Mouse (Mus musculus): Measurements from ENCODE around the gene Zfp978. TPM values are rescaled to one million over a fixed set of nuclear protein-coding genes. Genes with fewer than 3 reads are reported as not detected.
"Not testable (repeated sequence)": the region's sequence is repeated elsewhere in the genome, so short reads cannot be mapped to it uniquely, and the experiment has no call there.

Zfp978 gene
- total and polyA plus RNA-seq, 2 experiments from 2014 or later: not detected

DNA sequence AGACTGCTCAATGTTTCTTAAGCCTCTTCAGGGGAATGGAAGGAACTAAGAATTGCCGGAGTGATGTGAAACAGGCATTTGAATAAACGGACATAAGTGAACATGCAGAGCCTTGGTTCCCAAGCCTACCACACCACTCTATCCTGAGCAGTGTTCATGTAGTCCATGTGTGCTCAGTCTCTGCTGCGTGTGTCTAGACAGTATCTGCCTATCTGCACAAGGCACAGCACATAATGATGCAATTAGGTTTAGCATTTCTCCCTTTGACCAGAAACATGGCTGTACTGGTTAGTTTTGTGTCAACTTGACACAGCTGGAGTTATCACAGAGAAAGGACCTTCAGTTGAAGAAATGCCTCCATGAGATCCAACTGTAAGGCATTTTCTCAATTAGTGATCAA lies 20.2 kb upstream of the Zfp978 start:
- not testable (repeated sequence) for H3K9ac ChIP-seq; H3K4me2 ChIP-seq (ENCODE audit: low read depth); ATAC-seq; H3K4me3 ChIP-seq (ENCODE audit: low read depth, low read length); DNase-seq; H3K27ac ChIP-seq (ENCODE audit: low read depth, low read length); H3K27me3 ChIP-seq (ENCODE audit: insufficient read depth, low read length); H3K36me3 ChIP-seq (ENCODE audit: insufficient read depth); H3K4me1 ChIP-seq (ENCODE audit: insufficient read depth)
- peaks cover 61% of the 10 kb centered on the region for H3K9me3 ChIP-seq (ENCODE audit: low read length)
- 86% methylated on average over 3 of the region's 3 CpGs for WGBS

DNA sequence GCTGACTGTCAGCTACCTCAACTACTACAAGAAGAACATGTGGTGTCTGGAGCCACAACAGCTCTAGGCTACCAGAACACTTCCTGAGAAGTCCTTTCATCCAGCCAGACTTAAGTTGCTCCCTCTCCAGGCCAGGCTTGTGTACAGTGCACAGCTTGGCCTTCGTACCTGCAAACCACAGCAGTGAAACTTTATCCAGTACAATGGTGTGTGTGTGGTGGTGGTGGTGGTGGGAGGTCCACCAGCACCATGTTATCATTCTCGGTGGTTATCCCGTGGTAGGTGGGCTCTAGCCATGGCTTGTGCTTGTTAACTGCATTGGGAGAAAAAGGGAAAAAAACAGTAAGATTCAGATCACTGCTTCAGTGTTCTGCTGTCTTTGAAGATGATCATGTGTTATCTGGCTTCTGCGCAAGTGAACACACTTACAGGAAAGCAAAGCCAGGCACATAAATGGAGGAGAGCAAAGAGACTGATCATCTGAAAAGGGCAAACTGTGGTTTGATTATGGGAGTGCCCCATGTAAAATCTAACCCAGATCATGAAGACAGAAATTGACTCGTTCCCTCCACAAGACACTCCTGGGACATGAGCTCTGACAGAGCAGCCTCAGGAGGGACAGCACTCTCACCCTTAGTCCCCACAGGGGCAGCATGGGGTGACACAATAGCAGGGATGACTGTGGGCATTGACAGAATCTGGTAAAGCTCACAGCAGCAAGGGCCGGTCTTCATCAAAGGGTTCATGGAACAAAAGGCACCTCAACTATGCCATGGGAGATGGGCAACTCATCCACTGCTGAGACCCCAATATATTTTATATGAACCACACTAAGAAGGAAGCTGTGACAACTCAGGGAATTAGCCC lies 17.8 kb upstream of the Zfp978 start:
- not testable (repeated sequence) for H3K36me3 ChIP-seq (ENCODE audit: insufficient read depth); H3K4me3 ChIP-seq (ENCODE audit: low read depth, low read length); H3K9ac ChIP-seq; H3K27ac ChIP-seq (ENCODE audit: low read depth, low read length); DNase-seq; H3K4me2 ChIP-seq (ENCODE audit: low read depth); H3K27me3 ChIP-seq (ENCODE audit: insufficient read depth, low read length); H3K4me1 ChIP-seq (ENCODE audit: insufficient read depth)
- 82% methylated on average over 6 of the region's 6 CpGs for whole genome bisulfite sequencing
- peaks cover 57% of the 10 kb centered on the region for H3K9me3 ChIP-seq (ENCODE audit: low read length)
- peak; percentile 54; the same call in 1 of the 2 replicates for ATAC-seq

DNA sequence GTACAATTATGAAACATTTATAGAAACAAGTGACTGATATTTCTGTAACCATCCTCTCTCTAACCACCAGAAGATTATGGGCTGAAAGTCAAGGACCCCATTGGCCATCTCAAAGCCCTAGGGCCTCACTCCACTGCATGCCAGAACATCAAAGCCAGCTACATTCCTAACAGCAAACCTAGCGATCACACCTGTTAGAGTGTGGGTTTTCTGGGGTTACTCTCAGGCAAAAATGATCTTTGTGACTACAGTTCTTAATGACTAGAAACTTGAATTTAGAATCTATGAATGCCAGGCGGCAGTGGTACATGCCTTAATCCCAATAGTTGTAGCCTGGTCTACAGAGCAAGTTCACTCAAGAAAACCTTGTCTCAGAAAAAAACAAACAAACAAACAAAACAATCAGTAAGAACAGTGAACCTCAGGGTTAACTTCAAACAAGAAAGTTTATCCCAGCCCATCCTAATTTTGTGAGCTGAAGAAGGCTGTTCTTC lies 16.0 kb upstream of the Zfp978 start:
- H3K9me3 ChIP-seq (ENCODE audit: low read length): peaks cover 59% of the 10 kb centered on the region

DNA sequence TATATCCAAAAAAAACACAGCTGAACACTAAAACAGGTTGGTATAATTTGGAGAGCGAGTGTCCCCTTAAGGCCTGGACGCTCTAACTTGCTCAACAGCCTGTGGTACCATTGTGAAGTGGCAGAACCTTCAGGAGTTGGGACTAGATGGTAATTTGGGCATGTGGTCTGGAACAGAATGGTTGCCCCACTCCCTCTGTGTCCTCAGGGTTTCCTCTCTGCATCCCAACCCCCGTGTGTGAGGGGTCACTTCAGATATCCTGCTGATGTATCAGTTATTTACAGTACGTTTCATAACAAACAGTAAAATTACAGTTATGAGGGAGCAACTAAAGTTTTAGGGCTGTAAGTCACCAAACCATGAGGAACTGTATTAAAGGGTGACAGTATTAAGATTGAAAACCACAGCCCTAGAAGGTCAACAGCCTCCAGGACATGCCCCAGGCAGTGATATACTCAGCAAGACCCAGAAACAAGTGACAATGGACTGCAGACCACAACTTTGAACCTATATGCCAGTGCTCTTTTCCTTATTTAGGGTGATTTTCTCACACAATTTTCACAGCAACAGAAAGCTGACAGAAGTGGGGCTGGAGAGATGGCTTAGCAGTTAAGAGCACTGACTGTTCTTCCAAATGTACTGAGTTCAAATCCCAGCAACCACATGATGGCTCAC lies 14.6 kb upstream of the Zfp978 start:
- ATAC-seq; H3K4me1 ChIP-seq (ENCODE audit: insufficient read depth); H3K27me3 ChIP-seq (ENCODE audit: insufficient read depth, low read length); H3K36me3 ChIP-seq (ENCODE audit: insufficient read depth); H3K4me2 ChIP-seq (ENCODE audit: low read depth); DNase-seq; H3K4me3 ChIP-seq (ENCODE audit: low read depth, low read length); H3K27ac ChIP-seq (ENCODE audit: low read depth, low read length); H3K9ac ChIP-seq: not testable (repeated sequence)
- WGBS: 67% methylated on average over 4 of the region's 4 CpGs
- peaks cover 66% of the 10 kb centered on the region for H3K9me3 ChIP-seq (ENCODE audit: low read length)

More for the DNA sequence above, 16.0 kb upstream of the Zfp978 start:
- DNase-seq; H3K27me3 ChIP-seq (ENCODE audit: insufficient read depth, low read length); H3K36me3 ChIP-seq (ENCODE audit: insufficient read depth); H3K4me2 ChIP-seq (ENCODE audit: low read depth); ATAC-seq; H3K9ac ChIP-seq; H3K4me1 ChIP-seq (ENCODE audit: insufficient read depth); H3K27ac ChIP-seq (ENCODE audit: low read depth, low read length); H3K4me3 ChIP-seq (ENCODE audit: low read depth, low read length): not testable (repeated sequence)
- WGBS: 91% methylated on average over 2 of the region's 2 CpGs

DNA sequence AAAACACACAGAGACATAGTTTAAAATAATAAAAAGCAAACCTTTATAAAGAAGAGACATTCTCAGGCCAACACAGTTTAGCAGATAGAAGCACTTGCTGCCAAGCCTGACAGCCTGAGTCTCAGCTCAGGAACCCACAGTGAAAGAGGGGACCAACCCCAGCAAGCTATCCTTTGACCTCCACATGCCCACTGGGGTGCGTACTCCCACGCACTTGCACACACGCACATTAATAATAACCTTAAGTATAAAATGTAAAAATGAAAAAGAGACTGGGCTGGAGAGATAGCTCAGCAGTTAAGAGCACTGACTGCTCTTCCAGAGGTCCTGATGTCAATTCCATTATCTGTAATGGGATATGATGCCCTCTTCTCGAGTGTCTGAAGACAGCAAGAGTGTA lies 13.8 kb upstream of the Zfp978 start:
- not testable (repeated sequence) for H3K27me3 ChIP-seq (ENCODE audit: insufficient read depth, low read length); H3K4me3 ChIP-seq (ENCODE audit: low read depth, low read length); H3K27ac ChIP-seq (ENCODE audit: low read depth, low read length); DNase-seq; H3K4me1 ChIP-seq (ENCODE audit: insufficient read depth); H3K9ac ChIP-seq; H3K36me3 ChIP-seq (ENCODE audit: insufficient read depth); H3K4me2 ChIP-seq (ENCODE audit: low read depth); ATAC-seq
- peaks cover 66% of the 10 kb centered on the region for H3K9me3 ChIP-seq (ENCODE audit: low read length)
- WGBS: 61% methylated on average over 4 of the region's 4 CpGs

DNA sequence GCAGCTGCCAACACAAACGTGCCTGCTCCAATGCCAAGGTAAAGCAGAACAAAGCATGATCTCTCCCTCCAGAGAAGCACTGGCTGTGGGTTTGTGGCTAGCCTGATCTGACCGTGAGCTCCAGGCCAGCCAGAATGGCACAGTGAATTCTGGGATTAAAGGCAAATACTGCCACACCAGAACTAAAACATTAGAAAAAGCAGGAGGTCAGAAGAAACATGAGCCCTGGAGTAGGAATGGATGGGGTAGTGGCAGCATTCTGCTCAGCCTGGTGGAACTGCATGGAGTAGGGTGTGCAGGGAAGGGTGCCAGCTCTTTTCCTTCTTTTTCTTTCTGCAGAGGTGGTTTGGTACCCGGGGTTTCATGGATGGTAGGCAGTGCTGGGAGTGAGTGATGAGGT lies 13.2 kb upstream of the Zfp978 start:
- ATAC-seq; H3K9ac ChIP-seq; H3K27ac ChIP-seq (ENCODE audit: low read depth, low read length); H3K27me3 ChIP-seq (ENCODE audit: insufficient read depth, low read length); H3K36me3 ChIP-seq (ENCODE audit: insufficient read depth); H3K4me3 ChIP-seq (ENCODE audit: low read depth, low read length); H3K4me1 ChIP-seq (ENCODE audit: insufficient read depth); DNase-seq; H3K4me2 ChIP-seq (ENCODE audit: low read depth): not testable (repeated sequence)
- peaks cover 64% of the 10 kb centered on the region for H3K9me3 ChIP-seq (ENCODE audit: low read length)
- 72% methylated on average over 1 of the region's 3 CpGs for WGBS

DNA sequence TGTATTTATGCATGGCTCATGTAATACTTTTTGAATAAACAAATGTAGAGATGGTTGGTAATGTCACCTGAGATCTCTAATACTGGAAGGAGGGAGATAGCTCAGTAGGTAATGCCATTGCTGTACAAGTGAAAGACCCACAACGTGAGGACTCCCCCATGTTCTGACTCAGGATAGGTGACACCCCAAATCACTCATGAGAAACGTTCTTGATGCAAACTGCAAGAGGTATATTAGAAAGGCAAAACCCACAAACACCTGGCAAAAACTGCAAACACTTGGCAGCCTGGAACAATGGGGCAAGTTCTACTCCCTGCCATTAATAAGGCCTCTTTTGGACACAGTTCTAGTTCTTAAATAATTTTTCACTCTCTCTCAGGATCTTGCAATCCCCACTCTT lies 12.7 kb upstream of the Zfp978 start:
- ATAC-seq; H3K4me2 ChIP-seq (ENCODE audit: low read depth); H3K27ac ChIP-seq (ENCODE audit: low read depth, low read length); H3K4me1 ChIP-seq (ENCODE audit: insufficient read depth); DNase-seq; H3K4me3 ChIP-seq (ENCODE audit: low read depth, low read length); H3K27me3 ChIP-seq (ENCODE audit: insufficient read depth, low read length); H3K36me3 ChIP-seq (ENCODE audit: insufficient read depth); H3K9ac ChIP-seq: not testable (repeated sequence)
- H3K9me3 ChIP-seq (ENCODE audit: low read length): peaks cover 59% of the 10 kb centered on the region
- 80% methylated on average over 2 of the region's 2 CpGs for WGBS

DNA sequence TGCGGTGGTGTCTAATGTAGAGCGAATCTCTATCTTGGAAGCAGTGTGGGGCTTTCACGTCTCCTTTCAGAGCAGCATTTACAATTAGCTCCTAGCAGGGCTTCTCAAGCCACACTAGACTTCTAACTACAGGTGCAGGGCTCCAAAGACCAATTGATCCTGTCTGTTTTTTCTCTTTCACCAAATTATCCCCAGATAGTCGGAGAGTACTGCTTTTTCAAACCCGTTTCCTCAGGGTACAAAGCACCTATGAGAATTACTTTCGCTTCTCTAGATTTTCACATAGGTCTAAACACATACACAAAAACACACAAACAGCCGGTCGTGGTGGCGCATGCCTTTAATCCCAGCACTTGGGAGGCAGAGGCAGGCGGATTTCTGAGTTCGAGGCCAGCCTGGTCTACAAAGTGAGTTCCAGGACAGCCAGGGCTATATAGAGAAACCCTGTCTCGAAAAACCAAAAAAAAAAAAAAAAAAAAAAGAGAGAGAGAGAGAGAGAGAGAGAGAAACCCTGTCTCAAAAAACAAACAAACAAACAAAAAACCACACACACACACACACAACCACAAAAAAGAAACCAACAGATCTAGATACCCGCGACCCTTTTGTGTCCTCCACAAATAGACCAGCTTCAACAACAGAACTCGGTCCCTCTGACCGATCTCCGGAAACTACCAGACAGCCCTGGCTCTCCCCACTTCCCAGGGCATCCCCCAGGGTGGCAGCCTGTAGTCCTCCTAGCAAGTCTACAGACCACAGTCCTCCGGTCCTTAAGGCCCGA lies 12.0 kb upstream of the Zfp978 start:
- H3K27me3 ChIP-seq (ENCODE audit: insufficient read depth, low read length); H3K9ac ChIP-seq; H3K4me3 ChIP-seq (ENCODE audit: low read depth, low read length); ATAC-seq; H3K36me3 ChIP-seq (ENCODE audit: insufficient read depth); H3K4me2 ChIP-seq (ENCODE audit: low read depth); H3K27ac ChIP-seq (ENCODE audit: low read depth, low read length); H3K4me1 ChIP-seq (ENCODE audit: insufficient read depth); DNase-seq: not testable (repeated sequence)
- 93% methylated on average over 18 of the region's 19 CpGs for WGBS
- H3K9me3 ChIP-seq (ENCODE audit: low read length): peaks cover 54% of the 10 kb centered on the region

DNA sequence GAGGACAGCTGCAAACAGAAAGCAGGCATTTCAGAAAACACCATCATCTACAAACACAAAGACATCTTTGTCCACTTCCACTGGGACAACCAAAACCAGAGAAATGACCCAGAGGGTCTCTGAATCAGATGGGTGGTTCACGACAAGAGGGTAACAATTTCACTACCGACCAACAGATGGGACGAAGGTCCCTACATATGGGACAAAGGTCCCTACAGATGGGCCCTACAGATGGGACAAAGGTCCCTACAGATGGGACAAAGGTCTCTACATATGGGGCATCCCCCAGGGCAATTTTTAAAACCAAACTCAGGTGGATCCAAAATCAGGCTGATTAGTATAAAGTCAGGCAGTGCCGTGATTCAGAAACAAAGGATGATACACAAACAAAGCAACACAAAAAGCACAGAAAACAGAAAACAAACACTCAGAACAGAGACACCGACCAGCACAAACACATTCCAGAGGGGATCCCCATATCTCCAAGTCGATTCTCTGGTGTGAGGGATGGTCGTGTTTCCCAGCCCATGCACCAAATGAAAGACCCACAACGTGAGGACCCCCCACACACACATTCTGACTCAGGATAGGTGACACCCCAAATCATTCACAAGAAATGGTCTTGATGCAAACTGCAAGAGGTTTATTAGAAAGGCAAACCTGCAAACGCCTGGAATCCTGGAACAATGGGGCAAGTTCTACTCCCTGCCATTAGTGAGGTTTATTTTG lies 11.3 kb upstream of the Zfp978 start:
- H3K9me3 ChIP-seq (ENCODE audit: low read length): peaks cover 58% of the 10 kb centered on the region
- not testable (repeated sequence) for ATAC-seq; H3K27ac ChIP-seq (ENCODE audit: low read depth, low read length); H3K4me1 ChIP-seq (ENCODE audit: insufficient read depth); H3K9ac ChIP-seq; H3K4me3 ChIP-seq (ENCODE audit: low read depth, low read length); DNase-seq; H3K4me2 ChIP-seq (ENCODE audit: low read depth); H3K27me3 ChIP-seq (ENCODE audit: insufficient read depth, low read length); H3K36me3 ChIP-seq (ENCODE audit: insufficient read depth)
- WGBS: 83% methylated on average over 9 of the region's 9 CpGs

All from forebrain, postnatal 0 days (tissue).